Mouse (Mus musculus) ES-Bruce4 (cell line): ENCODE measurements at regions not wholly inside any gene's neighbourhood (a gene's known extent, or its start where the extent isn't known, plus 50 kb on each side); places are given as distances from the start of the nearest gene placed in this dataset.

Experiments used
- H3K27ac ChIP-seq: 2 replicates; pipeline ENCODE4 v1.5.1; 2012; ENCODE audit warnings: low read length, inconsistent platforms; ENCODE audit not compliant: insufficient read depth
- H3K27me3 ChIP-seq: 2 replicates; pipeline ENCODE4 v1.6.1; 2012; ENCODE audit warnings: mild to moderate bottlenecking, low read length, inconsistent platforms; ENCODE audit not compliant: control insufficient read depth, poor library complexity, insufficient read depth, severe bottlenecking
- H3K36me3 ChIP-seq: 2 replicates; pipeline ENCODE4 v1.6.1; 2012; ENCODE audit warnings: inconsistent platforms, mild to moderate bottlenecking, low read length, moderate library complexity; ENCODE audit not compliant: control insufficient read depth, poor library complexity, insufficient read depth, severe bottlenecking
- H3K4me1 ChIP-seq: one replicate; pipeline ENCODE4 v1.8.1; 2011; ENCODE audit warnings: low read length; ENCODE audit not compliant: control insufficient read depth, insufficient read depth
- H3K4me3 ChIP-seq: 2 replicates; pipeline ENCODE4 v1.5.1; 2011; ENCODE audit warnings: low read depth, mild to moderate bottlenecking, low read length
- H3K9ac ChIP-seq: 2 replicates; pipeline ENCODE4 v1.6.1; 2012; ENCODE audit warnings: low read depth, mild to moderate bottlenecking, inconsistent platforms; ENCODE audit not compliant: poor library complexity, severe bottlenecking
- H3K9me3 ChIP-seq: replicated peaks from 2 replicates; pipeline ENCODE4 v1.6.1; 2012; ENCODE audit warnings: mild to moderate bottlenecking, low read length, inconsistent platforms; ENCODE audit not compliant: control insufficient read depth, poor library complexity, insufficient read depth, severe bottlenecking
- CTCF ChIP-seq: IDR thresholded peaks from one replicate; pipeline ENCODE4 v1.8.1; 2011; ENCODE audit warnings: low read depth, low read length
- EP300 ChIP-seq: IDR thresholded peaks from 2 replicates; pipeline ENCODE4 v1.6.1; 2011; ENCODE audit warnings: low read depth, low read length; ENCODE audit not compliant: insufficient read depth
- POLR2A ChIP-seq: IDR thresholded peaks from one replicate; pipeline ENCODE4 v1.8.1; 2011; ENCODE audit warnings: low read length; ENCODE audit not compliant: insufficient read depth

DNA sequence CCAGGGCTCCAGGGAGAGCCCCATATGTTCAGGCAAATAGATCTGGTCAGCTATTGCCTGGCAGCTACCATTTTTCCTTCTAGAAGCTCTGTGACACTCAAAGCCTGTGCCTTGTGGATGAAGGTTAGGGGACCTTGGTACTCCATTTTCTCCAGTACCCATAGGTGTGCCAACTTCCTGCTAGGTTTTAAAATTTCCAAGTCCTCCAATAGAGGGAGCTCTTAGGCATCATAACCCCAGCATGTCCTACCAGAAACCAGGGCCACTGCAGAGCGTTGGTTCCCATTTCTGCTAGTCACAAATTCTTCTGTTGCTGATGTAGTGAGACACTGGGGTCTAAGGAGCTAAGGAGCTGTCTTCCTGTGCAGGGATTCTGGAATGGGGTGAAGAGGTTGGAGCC lies 165.3 kb upstream of the Glra1 start:
- H3K27me3 ChIP-seq = no peaks in the 10 kb centered on the region
- no peak overlapping the region for H3K4me3 ChIP-seq
- H3K9me3 ChIP-seq = no peaks in the 10 kb centered on the region
- H3K27ac ChIP-seq = no peak overlapping the region
- TF ChIP-seq EP300 (no peak), POLR2A (no peak), CTCF (no peak)
- no peak overlapping the region for H3K9ac ChIP-seq
- H3K4me1 ChIP-seq = no peaks in the 10 kb centered on the region
- no peaks in the 10 kb centered on the region for H3K36me3 ChIP-seq

DNA sequence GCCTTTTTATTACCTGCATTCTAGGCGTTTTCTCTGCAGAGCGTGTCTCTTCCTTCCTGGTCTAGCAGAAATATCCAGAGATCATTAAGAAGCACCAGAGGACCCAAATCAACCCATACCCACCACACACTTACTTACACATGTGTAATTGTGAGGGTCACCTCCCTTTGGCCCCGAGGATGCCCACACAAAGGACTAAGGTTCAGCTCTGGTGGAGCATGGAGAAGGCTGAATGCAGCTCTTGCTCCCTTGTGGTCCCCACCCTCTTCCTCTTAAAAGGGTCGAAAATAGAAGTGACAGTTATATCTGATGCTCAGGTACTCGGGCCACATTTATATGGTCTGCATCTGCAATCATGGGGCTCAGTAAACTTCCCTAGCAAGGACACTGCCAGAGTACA lies 164.5 kb upstream of the Glra1 start:
- TF ChIP-seq CTCF (no peak), EP300 (no peak), POLR2A (no peak)
- H3K9me3 ChIP-seq = no peaks in the 10 kb centered on the region
- no peak overlapping the region for H3K4me3 ChIP-seq
- H3K27ac ChIP-seq = no peak overlapping the region
- no peak overlapping the region for H3K9ac ChIP-seq
- H3K36me3 ChIP-seq = no peaks in the 10 kb centered on the region
- H3K27me3 ChIP-seq = no peaks in the 10 kb centered on the region
- H3K4me1 ChIP-seq = no peaks in the 10 kb centered on the region

DNA sequence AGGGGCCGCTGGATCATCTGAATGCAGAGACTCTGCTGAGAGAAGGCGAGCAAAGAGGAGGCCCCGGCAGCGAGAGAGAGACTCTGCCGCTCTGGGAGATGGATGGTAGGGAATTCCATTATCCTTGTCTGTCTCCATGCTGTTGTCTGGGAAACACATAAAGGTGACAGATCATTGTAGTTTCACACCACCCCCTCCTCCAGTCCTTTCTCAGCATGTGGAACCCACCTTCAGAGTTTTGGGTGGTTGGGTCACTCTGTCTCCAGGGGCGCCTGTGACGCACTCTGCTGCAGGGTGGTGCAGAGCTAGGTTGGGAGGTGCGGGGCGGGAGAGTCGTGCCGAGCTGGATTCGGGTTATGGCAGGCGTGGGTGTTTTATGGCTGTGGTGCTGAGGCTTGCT lies 164.1 kb upstream of the Glra1 start:
- H3K9ac ChIP-seq = no peak overlapping the region
- no peak overlapping the region for H3K27ac ChIP-seq
- no peak overlapping the region for H3K4me3 ChIP-seq
- H3K4me1 ChIP-seq = no peaks in the 10 kb centered on the region
- no peaks in the 10 kb centered on the region for H3K36me3 ChIP-seq
- H3K27me3 ChIP-seq = no peaks in the 10 kb centered on the region
- no peaks in the 10 kb centered on the region for H3K9me3 ChIP-seq
- TF ChIP-seq EP300 = no peak

DNA sequence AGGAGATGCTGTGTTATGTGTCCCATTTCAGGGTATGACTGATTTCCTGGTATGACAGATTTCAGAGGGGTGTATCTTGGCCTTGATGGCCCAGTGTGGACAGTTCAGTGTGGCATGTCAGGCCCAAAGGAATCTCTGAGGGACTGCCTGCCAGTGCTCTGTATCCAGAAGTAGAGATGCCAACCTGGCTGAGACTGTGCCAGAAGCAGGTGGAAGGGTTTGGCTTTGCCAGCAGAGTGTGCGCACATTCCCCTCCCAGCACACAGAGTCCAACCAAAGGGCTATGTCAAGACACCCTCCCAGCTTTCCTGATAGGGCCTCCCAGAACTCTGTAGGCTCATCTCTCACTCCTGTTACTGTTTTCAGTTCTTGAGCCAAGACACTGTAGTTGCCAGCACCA lies 156.8 kb upstream of the Glra1 start:
- Histone ChIP-seq H3K27me3 (no peaks in the 10 kb centered on the region), H3K9me3 (no peaks in the 10 kb centered on the region), H3K36me3 (no peaks in the 10 kb centered on the region), H3K4me1 (no peaks in the 10 kb centered on the region), H3K4me3 (no peak overlapping the region), H3K9ac (no peak overlapping the region), H3K27ac (no peak overlapping the region)
- TF ChIP-seq CTCF (no peak), EP300 (no peak), POLR2A (no peak)
